Mouse (Mus musculus): ENCODE data around the gene Orc5.

GRCm38 (mm10) chr5:22536695-22537094 lies 13.5 kb downstream of the Orc5 start:
- no peak for TF ChIP-seq POLR2A (IDR thresholded peaks at IDR 0.05; ENCODE audit: low read depth, low read length)
- no peak for TF ChIP-seq CTCF (IDR thresholded peaks at IDR 0.05; ENCODE audit: extremely low read depth, insufficient read depth, insufficient read length, insufficient replicate concordance)

Measured in spleen, adult 2 months (tissue).